Mouse (Mus musculus) retina, adult 2 months (tissue): Measurements from ENCODE around the gene Olfr1367.
A peak's percentile ranks its signal among the peaks of the same experiment; 100 is the strongest.

Source experiments
- DNase-seq: peaks from one replicate; pipeline ENCODE4 v3.0.0-alpha.2; 2012; ENCODE audit warnings: low read depth, low spot score

Gene Olfr1367

GRCm38 (mm10) chr13:21346610-21347009 lies at the start of gene Olfr1367:
Gene Olfr1367 (plus strand): TSS chr13:21346910.
- DNase-seq = no peak

DNA sequence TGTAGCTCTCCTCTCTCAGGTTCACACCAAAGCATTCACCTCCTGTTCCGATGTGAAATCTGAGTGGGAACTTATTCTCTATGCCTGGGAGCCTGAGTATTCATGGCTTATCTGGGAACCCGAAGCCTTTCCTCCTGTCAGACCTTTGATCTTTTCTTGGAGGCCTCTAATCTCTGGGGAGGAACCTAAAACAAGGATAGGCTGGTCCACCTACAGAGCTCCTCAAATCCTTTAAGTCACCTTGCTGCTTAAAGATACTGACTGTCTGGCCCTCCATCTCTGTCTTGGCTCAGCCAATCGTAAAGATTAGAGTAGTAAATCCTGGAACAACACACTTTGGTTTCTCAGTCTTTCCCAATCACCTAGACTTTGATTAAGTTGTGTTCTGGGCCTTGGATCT lies 48.2 kb upstream of the Olfr1367 start:
- no peak for DNase-seq

- no peak for DNase-seq
Measured at GRCm38 (mm10) chr13:21304483-21305066, 42.1 kb upstream of the Olfr1367 start.

GRCm38 (mm10) chr13:21309788-21310187 lies 36.9 kb upstream of the Olfr1367 start:
- no peak for DNase-seq

GRCm38 (mm10) chr13:21311926-21312325 lies 34.8 kb upstream of the Olfr1367 start, which contains the start of gene Gpx6:
Gene Gpx6 (plus strand): TSS chr13:21312125.
- DNase-seq = no peak

GRCm38 (mm10) chr13:21312854-21313253 lies 33.9 kb upstream of the Olfr1367 start:
- DNase-seq = no peak

DNA sequence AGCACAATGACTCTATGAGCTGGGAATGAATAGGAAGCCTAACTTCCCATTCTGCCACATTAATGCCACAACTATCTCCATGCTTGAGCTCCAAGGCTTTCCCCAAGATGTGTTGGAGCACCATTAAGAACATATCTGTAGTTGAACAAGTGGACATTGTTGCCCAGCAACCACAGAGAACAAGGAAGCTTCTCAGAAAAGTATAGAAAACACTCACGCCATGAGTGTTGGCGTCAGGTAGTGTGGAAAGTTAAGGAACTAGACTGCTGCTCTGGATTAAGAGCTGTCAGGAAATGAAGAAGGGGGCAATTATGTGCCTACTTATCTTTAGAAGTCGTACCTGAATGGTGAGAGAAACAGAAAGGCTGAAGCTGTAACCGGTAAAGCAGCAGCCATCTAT lies 32.8 kb upstream of the Olfr1367 start:
- no peak for DNase-seq

GRCm38 (mm10) chr13:21320262-21320661 lies 26.4 kb upstream of the Olfr1367 start:
- no peak for DNase-seq

DNA sequence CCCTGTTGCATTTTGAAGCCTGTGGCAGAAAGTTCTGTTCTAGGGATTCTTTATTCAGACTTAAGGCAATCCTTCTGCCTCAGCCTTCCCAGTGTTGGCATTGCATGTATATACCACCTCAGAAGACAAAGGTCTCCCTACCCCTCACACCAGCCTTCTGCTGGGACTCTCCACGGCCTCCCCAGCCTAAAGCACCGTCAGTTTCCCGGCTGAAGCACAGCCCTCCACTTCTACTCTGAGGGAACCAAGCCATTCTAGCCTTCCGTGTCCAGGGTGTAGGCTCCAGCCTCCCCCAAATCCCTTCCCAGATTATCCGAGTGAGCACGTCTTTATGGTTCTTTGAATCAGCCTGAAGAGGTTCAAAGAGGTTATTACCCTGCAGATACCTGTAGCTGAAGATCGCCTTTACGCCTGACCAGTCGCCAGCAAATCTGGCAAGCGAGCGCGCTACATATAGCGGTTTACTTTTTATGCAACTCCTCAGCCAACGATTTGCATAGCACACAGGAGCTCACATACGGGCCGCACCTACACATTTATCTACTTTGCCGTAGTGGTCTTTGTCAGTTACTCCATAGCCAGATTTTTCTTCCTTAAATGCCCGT lies 24.7 kb upstream of the Olfr1367 start:
- no peak for DNase-seq

GRCm38 (mm10) chr13:21322509-21323375 lies 24.0 kb upstream of the Olfr1367 start:
- DNase-seq = no peak

DNA sequence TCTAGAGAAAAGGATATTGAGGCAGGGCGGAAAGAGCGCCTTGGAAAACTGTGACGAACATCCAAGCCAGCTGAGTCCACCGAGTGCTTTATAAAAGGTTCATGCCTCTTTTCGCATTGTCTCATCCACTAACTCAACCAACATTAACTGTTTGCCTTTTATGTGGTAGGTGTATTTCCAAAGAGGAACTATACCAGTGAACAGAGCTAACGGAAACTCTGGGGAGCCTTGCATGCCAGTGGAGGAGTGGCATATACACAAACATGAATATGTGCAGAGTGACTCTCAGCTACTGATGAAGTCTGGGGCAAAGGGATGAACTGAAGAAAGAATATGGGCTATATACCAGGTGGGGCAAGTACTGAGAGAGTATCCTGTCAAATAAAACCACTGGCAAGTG lies 23.3 kb upstream of the Olfr1367 start:
- no peak for DNase-seq

GRCm38 (mm10) chr13:21326191-21326590 lies 20.5 kb upstream of the Olfr1367 start:
- DNase-seq = no peak

GRCm38 (mm10) chr13:21326657-21327211 lies 20.0 kb upstream of the Olfr1367 start:
- DNase-seq = peak; percentile 41

DNA sequence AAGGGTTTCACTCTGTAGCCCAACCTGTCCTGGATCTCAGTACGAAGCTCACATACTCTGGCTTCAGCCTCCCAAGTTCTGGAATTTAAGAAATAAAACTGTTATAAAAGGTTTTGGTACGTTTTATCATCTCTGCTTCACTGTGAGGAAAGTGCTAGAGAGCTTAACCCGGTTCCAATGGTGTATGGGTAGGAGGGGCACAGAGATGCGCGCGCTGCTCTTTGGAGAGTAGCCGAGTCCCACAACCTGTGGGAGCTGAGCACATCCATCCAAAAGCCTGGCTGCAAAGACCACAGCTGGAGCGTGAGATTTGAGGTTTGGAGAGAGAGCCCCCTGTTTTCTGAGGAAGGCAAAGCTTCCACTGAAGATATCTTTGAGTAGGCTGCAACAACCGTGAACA lies 19.3 kb upstream of the Olfr1367 start:
- no peak for DNase-seq

DNA sequence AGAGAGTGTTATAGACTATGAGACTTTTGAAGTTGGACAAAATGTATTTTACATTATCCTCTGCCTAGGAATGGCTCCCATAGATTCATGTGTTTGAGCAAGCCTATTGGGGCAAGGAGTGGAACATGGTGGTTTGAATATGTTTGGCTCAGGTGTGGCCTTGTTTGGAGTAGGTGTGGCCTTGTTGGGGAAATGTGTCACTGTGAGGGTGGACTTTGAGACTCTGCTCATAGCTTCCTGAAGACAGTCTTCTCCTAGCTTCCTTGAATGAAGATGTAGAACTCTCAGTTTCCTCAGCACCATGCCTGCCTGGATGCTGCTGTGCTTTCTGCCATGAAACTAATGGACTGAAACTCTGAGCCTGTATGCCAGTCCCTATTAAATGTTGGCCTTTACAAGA lies 3.9 kb downstream of the Olfr1367 start:
- DNase-seq = no peak

GRCm38 (mm10) chr13:21362621-21363248 lies 16.0 kb downstream of the Olfr1367 start, which contains the start of gene Zscan12:
Gene Zscan12 (plus strand): TSS chr13:21362820.
- peak; percentile 86 for DNase-seq

GRCm38 (mm10) chr13:21363719-21364118 lies 17.0 kb downstream of the Olfr1367 start:
- DNase-seq = no peak

DNA sequence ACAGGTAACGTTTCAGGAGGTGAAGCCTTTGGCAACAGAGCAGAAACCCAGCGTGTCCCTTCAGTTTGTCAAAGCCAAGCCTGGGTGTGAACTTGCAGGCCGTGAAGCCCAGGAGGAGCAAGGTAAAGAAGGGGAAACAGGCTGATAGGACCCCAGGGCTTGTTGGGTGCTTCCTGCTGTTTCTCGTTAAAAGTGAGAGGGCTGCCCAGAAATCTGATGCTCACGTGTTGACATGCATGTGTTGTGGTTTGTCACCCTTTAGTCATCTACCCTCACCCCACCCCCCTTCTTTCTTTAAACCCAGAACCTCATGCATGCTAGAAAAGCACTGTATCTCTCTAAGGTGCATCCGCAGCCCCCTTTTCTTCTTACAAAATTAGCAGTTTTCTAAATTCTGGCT lies 19.9 kb downstream of the Olfr1367 start:
- no peak for DNase-seq

- DNase-seq = no peak
Measured at GRCm38 (mm10) chr13:21372700-21373099, 26.0 kb downstream of the Olfr1367 start.

- no peak for DNase-seq
Measured at GRCm38 (mm10) chr13:21377773-21378172, 31.1 kb downstream of the Olfr1367 start.

DNA sequence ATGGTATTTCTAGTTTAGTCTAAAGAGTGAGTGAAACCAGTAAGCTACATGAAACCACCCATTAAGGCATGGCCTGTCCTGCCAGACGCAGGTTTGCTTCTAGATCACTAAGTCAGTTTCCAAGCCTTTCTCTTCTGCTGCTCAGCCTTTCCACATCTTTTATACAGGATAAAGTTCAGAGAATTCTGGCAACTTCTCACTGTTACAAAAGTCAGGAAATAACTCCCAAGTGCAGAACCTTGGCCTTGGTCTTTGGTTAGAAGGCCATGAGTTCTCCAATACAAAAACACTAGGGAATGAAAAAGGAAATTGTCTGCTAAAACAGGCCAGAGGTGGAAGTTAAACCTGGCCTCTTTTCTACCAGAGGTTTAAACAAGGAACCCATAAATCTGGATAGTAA lies 48.5 kb downstream of the Olfr1367 start:
- no peak for DNase-seq

- no peak for DNase-seq
Measured at GRCm38 (mm10) chr13:21395623-21396022, 48.9 kb downstream of the Olfr1367 start.
